Mouse (Mus musculus): ENCODE data around the gene Acap1. TPM values are rescaled to one million over a fixed set of nuclear protein-coding genes. Genes with fewer than 3 reads are reported as not detected.
"Not testable (repeated sequence)": the region's sequence is repeated elsewhere in the genome, so short reads cannot be mapped to it uniquely, and the experiment has no call there.

Gene Acap1
- polyA plus RNA-seq, 1 experiment from 2014 or later: 1.5 TPM

- not testable (repeated sequence) for DNase-seq (ENCODE audit: low spot score); H3K9ac ChIP-seq (ENCODE audit: low read depth, low read length); ATAC-seq (ENCODE audit: low read depth); H3K36me3 ChIP-seq (ENCODE audit: control insufficient read depth, insufficient read depth, low read length); H3K27me3 ChIP-seq (replicated peaks; ENCODE audit: control insufficient read depth, insufficient read depth, low read length); H3K4me3 ChIP-seq (ENCODE audit: low read depth, low read length); H3K9me3 ChIP-seq (ENCODE audit: control insufficient read depth, low read length); H3K4me2 ChIP-seq (ENCODE audit: low read depth, low read length); H3K4me1 ChIP-seq (ENCODE audit: control insufficient read depth, insufficient read depth, low read length); H3K27ac ChIP-seq (replicated peaks; ENCODE audit: low read depth, low read length)
- WGBS: 84% methylated on average over 8 of the region's 8 CpGs
These were observed 34.8 kb upstream of the Acap1 start for GRCm38 (mm10) chr11:69930176-69930575.

- DNase-seq (ENCODE audit: low spot score) (no peak), ATAC-seq (ENCODE audit: low read depth) (no peak)
- no peak overlapping the region for H3K9ac ChIP-seq (ENCODE audit: low read depth, low read length)
- no peaks in the 10 kb centered on the region for H3K27me3 ChIP-seq (replicated peaks; ENCODE audit: control insufficient read depth, insufficient read depth, low read length)
- H3K9me3 ChIP-seq (ENCODE audit: control insufficient read depth, low read length): no peaks in the 10 kb centered on the region
- H3K4me2 ChIP-seq (ENCODE audit: low read depth, low read length): no peak overlapping the region
- H3K27ac ChIP-seq (replicated peaks; ENCODE audit: low read depth, low read length): no peak overlapping the region
- H3K36me3 ChIP-seq (ENCODE audit: control insufficient read depth, insufficient read depth, low read length): no peaks in the 10 kb centered on the region
- H3K4me1 ChIP-seq (ENCODE audit: control insufficient read depth, insufficient read depth, low read length): no peaks in the 10 kb centered on the region
- no peak overlapping the region for H3K4me3 ChIP-seq (ENCODE audit: low read depth, low read length)
- WGBS: 74% methylated on average over 4 of the region's 4 CpGs
These were observed 34.4 kb upstream of the Acap1 start for GRCm38 (mm10) chr11:69929712-69930111.

- no peak overlapping the region for H3K4me3 ChIP-seq (ENCODE audit: low read depth, low read length)
- WGBS: 94% methylated on average over 2 of the region's 2 CpGs
- peaks cover 3% of the 10 kb centered on the region; the same call in 1 of the 2 replicates for H3K4me1 ChIP-seq (ENCODE audit: control insufficient read depth, insufficient read depth, low read length)
- no peaks in the 10 kb centered on the region for H3K9me3 ChIP-seq (ENCODE audit: control insufficient read depth, low read length)
- no peak overlapping the region for H3K27ac ChIP-seq (replicated peaks; ENCODE audit: low read depth, low read length)
- H3K4me2 ChIP-seq (ENCODE audit: low read depth, low read length): no peak overlapping the region
- no peaks in the 10 kb centered on the region for H3K36me3 ChIP-seq (ENCODE audit: control insufficient read depth, insufficient read depth, low read length)
- DNase-seq (ENCODE audit: low spot score): no peak
- no peak for ATAC-seq (ENCODE audit: low read depth)
- H3K9ac ChIP-seq (ENCODE audit: low read depth, low read length): no peak overlapping the region
- no peaks in the 10 kb centered on the region for H3K27me3 ChIP-seq (replicated peaks; ENCODE audit: control insufficient read depth, insufficient read depth, low read length)
These were observed 32.2 kb upstream of the Acap1 start for GRCm38 (mm10) chr11:69927501-69927900.

- Histone ChIP-seq H3K36me3 (ENCODE audit: control insufficient read depth, insufficient read depth, low read length) (peaks cover 17% of the 10 kb centered on the region), H3K9me3 (ENCODE audit: control insufficient read depth, low read length) (no peaks in the 10 kb centered on the region), H3K27me3 (replicated peaks; ENCODE audit: control insufficient read depth, insufficient read depth, low read length) (no peaks in the 10 kb centered on the region), H3K4me3 (ENCODE audit: low read depth, low read length) (no peak overlapping the region), H3K4me1 (ENCODE audit: control insufficient read depth, insufficient read depth, low read length) (peaks cover 13% of the 10 kb centered on the region), H3K27ac (replicated peaks; ENCODE audit: low read depth, low read length) (peak overlapping the region; percentile 98), H3K4me2 (ENCODE audit: low read depth, low read length) (no peak overlapping the region), H3K9ac (ENCODE audit: low read depth, low read length) (no peak overlapping the region)
- WGBS: 62% methylated on average over 3 of the region's 3 CpGs
- no peak for ATAC-seq (ENCODE audit: low read depth)
- DNase-seq (ENCODE audit: low spot score): no peak
These were observed 27.5 kb upstream of the Acap1 start for GRCm38 (mm10) chr11:69922796-69923195.

- H3K9ac ChIP-seq (ENCODE audit: low read depth, low read length): peak overlapping the region; percentile 75
- H3K36me3 ChIP-seq (ENCODE audit: control insufficient read depth, insufficient read depth, low read length): peaks cover 23% of the 10 kb centered on the region
- peak overlapping the region; percentile 98 for H3K27ac ChIP-seq (replicated peaks; ENCODE audit: low read depth, low read length)
- no peaks in the 10 kb centered on the region for H3K27me3 ChIP-seq (replicated peaks; ENCODE audit: control insufficient read depth, insufficient read depth, low read length)
- no peaks in the 10 kb centered on the region for H3K9me3 ChIP-seq (ENCODE audit: control insufficient read depth, low read length)
- ATAC-seq (ENCODE audit: low read depth) (no peak; the same call in 1 of the 2 replicates), DNase-seq (ENCODE audit: low spot score) (no peak)
- 3% methylated on average over 12 of the region's 12 CpGs for WGBS
- H3K4me3 ChIP-seq (ENCODE audit: low read depth, low read length): peak overlapping the region; percentile 94
- H3K4me1 ChIP-seq (ENCODE audit: control insufficient read depth, insufficient read depth, low read length): peaks cover 13% of the 10 kb centered on the region
- H3K4me2 ChIP-seq (ENCODE audit: low read depth, low read length): peak overlapping the region; percentile 70
These were observed 26.8 kb upstream of the Acap1 start for GRCm38 (mm10) chr11:69922012-69922756.

- Histone ChIP-seq H3K36me3 (ENCODE audit: control insufficient read depth, insufficient read depth, low read length) (peaks cover 31% of the 10 kb centered on the region), H3K9ac (ENCODE audit: low read depth, low read length) (peak within 1 kb of the TSS; percentile 99), H3K4me2 (ENCODE audit: low read depth, low read length) (peak within 1 kb of the TSS; percentile 75), H3K4me1 (ENCODE audit: control insufficient read depth, insufficient read depth, low read length) (peaks cover 13% of the 10 kb centered on the region), H3K27ac (replicated peaks; ENCODE audit: low read depth, low read length) (peak within 1 kb of the TSS; percentile 98), H3K9me3 (ENCODE audit: control insufficient read depth, low read length) (no peaks in the 10 kb centered on the region), H3K4me3 (ENCODE audit: low read depth, low read length) (peak within 1 kb of the TSS; percentile 94), H3K27me3 (replicated peaks; ENCODE audit: control insufficient read depth, insufficient read depth, low read length) (no peaks in the 10 kb centered on the region)
- ATAC-seq (ENCODE audit: low read depth) (peak; percentile 96), DNase-seq (ENCODE audit: low spot score) (peak; percentile 100)
- WGBS: under 1% methylated on average over 50 of the region's 78 CpGs
These were observed 26.0 kb upstream of the Acap1 start, which contains the start of gene Eif5a for GRCm38 (mm10) chr11:69921114-69922011. Gene Eif5a, minus strand, starts transcription at chr11:69921958.

- peak overlapping the region; percentile 94 for H3K4me3 ChIP-seq (ENCODE audit: low read depth, low read length)
- no peaks in the 10 kb centered on the region for H3K27me3 ChIP-seq (replicated peaks; ENCODE audit: control insufficient read depth, insufficient read depth, low read length)
- no peaks in the 10 kb centered on the region for H3K9me3 ChIP-seq (ENCODE audit: control insufficient read depth, low read length)
- peaks cover 40% of the 10 kb centered on the region for H3K36me3 ChIP-seq (ENCODE audit: control insufficient read depth, insufficient read depth, low read length)
- H3K4me2 ChIP-seq (ENCODE audit: low read depth, low read length): peak overlapping the region; percentile 75
- peak; percentile 2; the same call in 1 of the 2 replicates for ATAC-seq (ENCODE audit: low read depth)
- peak overlapping the region; percentile 99 for H3K9ac ChIP-seq (ENCODE audit: low read depth, low read length)
- H3K27ac ChIP-seq (replicated peaks; ENCODE audit: low read depth, low read length): peak overlapping the region; percentile 96
- peaks cover 13% of the 10 kb centered on the region for H3K4me1 ChIP-seq (ENCODE audit: control insufficient read depth, insufficient read depth, low read length)
- DNase-seq (ENCODE audit: low spot score): no peak
- WGBS: 2% methylated on average over 13 of the region's 65 CpGs
These were observed 25.1 kb upstream of the Acap1 start for GRCm38 (mm10) chr11:69920266-69921031.

- H3K4me1 ChIP-seq (ENCODE audit: control insufficient read depth, insufficient read depth, low read length): peaks cover 13% of the 10 kb centered on the region
- under 1% methylated on average over 17 of the region's 17 CpGs for WGBS
- peaks cover 47% of the 10 kb centered on the region for H3K36me3 ChIP-seq (ENCODE audit: control insufficient read depth, insufficient read depth, low read length)
- peak; percentile 91 for DNase-seq (ENCODE audit: low spot score)
- H3K9me3 ChIP-seq (ENCODE audit: control insufficient read depth, low read length): no peaks in the 10 kb centered on the region
- H3K4me2 ChIP-seq (ENCODE audit: low read depth, low read length): peak overlapping the region; percentile 75
- ATAC-seq (ENCODE audit: low read depth): no peak; the same call in 1 of the 2 replicates
- H3K27me3 ChIP-seq (replicated peaks; ENCODE audit: control insufficient read depth, insufficient read depth, low read length): no peaks in the 10 kb centered on the region
- peak overlapping the region; percentile 94 for H3K4me3 ChIP-seq (ENCODE audit: low read depth, low read length)
- H3K27ac ChIP-seq (replicated peaks; ENCODE audit: low read depth, low read length): peak overlapping the region; percentile 96
- H3K9ac ChIP-seq (ENCODE audit: low read depth, low read length): peak overlapping the region; percentile 99
These were observed 24.4 kb upstream of the Acap1 start for GRCm38 (mm10) chr11:69919661-69920265.
